In genomic region chr12:59012710-59013091, GRCm38 (mm10) we compare ENCODE assay signal across 8 mouse cellular contexts. TPM values are rescaled to one million over a fixed set of nuclear protein-coding genes. Genes with fewer than 3 reads are reported as not detected.
A peak's percentile ranks its signal among the peaks of the same experiment; 100 is the strongest.
DNase-seq lines count a peak whose midpoint lies in the region; ATAC-seq and TF ChIP-seq lines count a peak whose summit lies in the region.

No protein-coding gene starts in this region.

- peak overlapping the region; percentile 64; the same call in 1 of the 2 replicates for H3K27ac ChIP-seq in forebrain, embryonic 11.5 days (ENCODE audit: low read depth, low read length)
- peak overlapping the region; percentile 92 for H3K27ac ChIP-seq in limb, embryonic 10.5 days

- peak; percentile 28 for DNase-seq in cerebellum, adult 9-11 months
- no peak for DNase-seq in cerebellum, adult 9-10 months
- no peak for DNase-seq in forebrain, embryonic 11.5 days (ENCODE audit: low spot score)
- DNase-seq in limb, embryonic 10.5 days (ENCODE audit: low spot score), result no peak
- no peak for DNase-seq in layer of hippocampus, postnatal 25 days (ENCODE audit: extremely low spot score in 1 of 2, low spot score in 1 of 2)
- no peak for DNase-seq in left cerebral cortex, postnatal 14 days (ENCODE audit: low spot score in 2 of 2)

- H3K79me2 ChIP-seq in myocyte (ENCODE audit: control insufficient read depth, insufficient read depth), result peaks cover 38% of the 10 kb centered on the region

- H3K4me1 ChIP-seq in E14TG2a.4 (replicated peaks; ENCODE audit: low read depth, low read length), result peaks cover 25% of the 10 kb centered on the region
- peaks cover 2% of the 10 kb centered on the region; the same call in 1 of the 2 replicates for H3K4me1 ChIP-seq in forebrain, embryonic 11.5 days (replicated peaks; ENCODE audit: control insufficient read depth, insufficient read depth, low read length)
- H3K4me1 ChIP-seq in limb, embryonic 10.5 days, result peaks cover 8% of the 10 kb centered on the region

- H3K27me3 ChIP-seq in E14TG2a.4 (ENCODE audit: insufficient read depth, low read length) (no peaks in the 10 kb centered on the region), myocyte (ENCODE audit: control insufficient read depth, insufficient read depth, insufficient read length) (no peaks in the 10 kb centered on the region)
- H3K27me3 ChIP-seq in forebrain, embryonic 11.5 days (ENCODE audit: control insufficient read depth, insufficient read depth, low read length), result no peaks in the 10 kb centered on the region
- H3K27me3 ChIP-seq in limb, embryonic 10.5 days (ENCODE audit: low read depth, poor library complexity, severe bottlenecking), result no peaks in the 10 kb centered on the region

- intact Hi-C loops in left cerebral cortex, postnatal 14 days (cut with DNase I), result loop anchor here (2.0 kb wide), 1 partner anchor 118 kb away; no protein-coding TSS in a partner anchor

- 2% methylated on average over 7 of the region's 7 CpGs for WGBS in forebrain, embryonic 11.5 days
- WGBS in limb, embryonic 10.5 days, result 5% methylated on average over 7 of the region's 7 CpGs

- no peak for TF ChIP-seq CTCF in E14TG2a.4 (conservative IDR thresholded peaks at IDR 0.05; ENCODE audit: low read length)

- H3K4me2 ChIP-seq in forebrain, embryonic 11.5 days (ENCODE audit: low read depth, low read length, severe bottlenecking), result peak overlapping the region; percentile 69
- H3K4me2 ChIP-seq in myocyte (ENCODE audit: low read depth), result peak overlapping the region; percentile 87

- no peak for TF ChIP-seq POLR2A in myocyte (IDR thresholded peaks at IDR 0.05; ENCODE audit: insufficient read length, low read depth)

- H3K4me3 ChIP-seq in E14TG2a.4 (replicated peaks; ENCODE audit: low read length) (peak overlapping the region; percentile 92), myocyte (peak overlapping the region; percentile 50)
- peak overlapping the region; percentile 64 for H3K4me3 ChIP-seq in forebrain, embryonic 11.5 days (ENCODE audit: low read depth, low read length)
- peak overlapping the region; percentile 82 for H3K4me3 ChIP-seq in limb, embryonic 10.5 days

- H3ac ChIP-seq in myocyte (ENCODE audit: control insufficient read depth, insufficient read length), result peak overlapping the region; percentile 24

- peaks cover 43% of the 10 kb centered on the region for H3K36me3 ChIP-seq in E14TG2a.4 (ENCODE audit: insufficient read depth, low read length)
- no peaks in the 10 kb centered on the region for H3K36me3 ChIP-seq in forebrain, embryonic 11.5 days (ENCODE audit: control insufficient read depth, insufficient read depth, low read length)
- peaks cover 33% of the 10 kb centered on the region for H3K36me3 ChIP-seq in limb, embryonic 10.5 days
- peaks cover 7% of the 10 kb centered on the region for H3K36me3 ChIP-seq in myocyte (ENCODE audit: control insufficient read depth, insufficient read depth)

- H3K9ac ChIP-seq in forebrain, embryonic 11.5 days (ENCODE audit: low read length), result peak overlapping the region; percentile 77

- no peak for ATAC-seq in forebrain, embryonic 11.5 days (replicated peaks; ENCODE audit: low FRiP score)

- H3K9me3 ChIP-seq in E14TG2a.4 (ENCODE audit: low read length), result no peaks in the 10 kb centered on the region
- H3K9me3 ChIP-seq in forebrain, embryonic 11.5 days (ENCODE audit: control insufficient read depth, low read length), result no peaks in the 10 kb centered on the region
- H3K9me3 ChIP-seq in limb, embryonic 10.5 days (replicated peaks), result no peaks in the 10 kb centered on the region

TF ChIP-seq in myocyte, 11 proteins besides CTCF, POLR2A, EP300 and RAD21:
- TF ChIP-seq POLR2AphosphoS2 (IDR thresholded peaks at IDR 0.05; ENCODE audit: insufficient read length, low read depth), result no peak
- TF ChIP-seq E2F4 (IDR thresholded peaks at IDR 0.05; ENCODE audit: insufficient read depth), result no peak
- no peak for TF ChIP-seq MYOD1 (IDR thresholded peaks at IDR 0.05; ENCODE audit: control insufficient read depth in 1 of 3, insufficient read length in 2 of 3, low read depth in 2 of 3)
- TF ChIP-seq SRF (IDR thresholded peaks at IDR 0.05; ENCODE audit: control insufficient read depth, insufficient read length, low read depth), result no peak
- TF ChIP-seq USF1 (IDR thresholded peaks at IDR 0.05; ENCODE audit: low read depth), result no peak
- TF ChIP-seq REST (IDR thresholded peaks at IDR 0.05; ENCODE audit: insufficient read depth, insufficient read length), result no peak
- TF ChIP-seq TCF3 (IDR thresholded peaks at IDR 0.05; ENCODE audit: insufficient read length, low read depth), result no peak
- no peak for TF ChIP-seq CEBPB (IDR thresholded peaks at IDR 0.05; ENCODE audit: insufficient read depth, poor library complexity, severe bottlenecking)
- TF ChIP-seq MAX (IDR thresholded peaks at IDR 0.05; ENCODE audit: low read depth), result no peak
- no peak for TF ChIP-seq TCF12 (IDR thresholded peaks at IDR 0.05; ENCODE audit: insufficient read depth, poor library complexity, severe bottlenecking)
- no peak for TF ChIP-seq MYOG (IDR thresholded peaks at IDR 0.05; ENCODE audit: control insufficient read depth in 1 of 3, insufficient read depth in 1 of 3, insufficient read length in 2 of 3, low read depth in 2 of 3)
TF ChIP-seq in myocyte: peak in this region for 0.

RNA-seq across cellular contexts. Expression of gene Gemin2, which starts 0.5 kb away (rescaled TPM):
- polyA plus RNA-seq in forebrain, embryonic 11.5 days (2014; fragmentation: Nextera tagmentation; extraction: Ambion mirVana), result 27.1 and 33.2 TPM in 2 replicates
- polyA plus RNA-seq in limb, embryonic 10.5 days (2016; fragmentation: Nextera tagmentation; extraction: Ambion mirVana), result 47.9 and 56.6 TPM in 2 replicates
- polyA plus RNA-seq in myocyte (2012; fragmentation: generic; extraction: Trizol), result 10.2 TPM
- 1 to 10 TPM; 7.5 to 8.0 TPM for total RNA-seq in layer of hippocampus, postnatal 25 days (2021)
- total RNA-seq in left cerebral cortex, postnatal 14 days (2021), result 1 to 10 TPM; 6.3 to 9.0 TPM

RNA-seq across cellular contexts. Expression of gene Sec23a, which starts 0.9 kb away (rescaled TPM):
- 76.0 and 76.5 TPM in 2 replicates for polyA plus RNA-seq in forebrain, embryonic 11.5 days (2014; fragmentation: Nextera tagmentation; extraction: Ambion mirVana)
- polyA plus RNA-seq in limb, embryonic 10.5 days (2016; fragmentation: Nextera tagmentation; extraction: Ambion mirVana), result 50.4 and 74.2 TPM in 2 replicates
- polyA plus RNA-seq in myocyte (2012; fragmentation: generic; extraction: Trizol), result 24.6 TPM
- total RNA-seq in layer of hippocampus, postnatal 25 days (2021), result 100 to 1,000 TPM; 101 to 104 TPM
- 100 to 1,000 TPM; 123 to 127 TPM for total RNA-seq in left cerebral cortex, postnatal 14 days (2021)

RNA-seq across cellular contexts. Expression of gene Trappc6b, which starts 48.6 kb away (rescaled TPM):
- polyA plus RNA-seq in forebrain, embryonic 11.5 days (2014; fragmentation: Nextera tagmentation; extraction: Ambion mirVana), result 64.6 and 69.1 TPM in 2 replicates
- 61.6 and 74.4 TPM in 2 replicates for polyA plus RNA-seq in limb, embryonic 10.5 days (2016; fragmentation: Nextera tagmentation; extraction: Ambion mirVana)
- polyA plus RNA-seq in myocyte (2012; fragmentation: generic; extraction: Trizol), result 52.0 TPM
- 100 to 1,000 TPM; 110 to 111 TPM for total RNA-seq in layer of hippocampus, postnatal 25 days (2021)
- total RNA-seq in left cerebral cortex, postnatal 14 days (2021), result 100 to 1,000 TPM; 107 to 121 TPM

RNA-seq across cellular contexts. Expression of gene Pnn, which starts 54.0 kb away (rescaled TPM):
- 124 and 127 TPM in 2 replicates for polyA plus RNA-seq in forebrain, embryonic 11.5 days (2014; fragmentation: Nextera tagmentation; extraction: Ambion mirVana)
- 97.8 and 113 TPM in 2 replicates for polyA plus RNA-seq in limb, embryonic 10.5 days (2016; fragmentation: Nextera tagmentation; extraction: Ambion mirVana)
- 7.6 TPM for polyA plus RNA-seq in myocyte (2012; fragmentation: generic; extraction: Trizol)
- 10 to 100 TPM; 46.0 to 56.9 TPM for total RNA-seq in layer of hippocampus, postnatal 25 days (2021)
- total RNA-seq in left cerebral cortex, postnatal 14 days (2021), result 10 to 100 TPM; 46.0 to 51.0 TPM
